Mouse (Mus musculus): ENCODE measurements around the gene P4hb. TPM values are rescaled to one million over a fixed set of nuclear protein-coding genes. Genes with fewer than 3 reads are reported as not detected.
"Not testable (repeated sequence)": the region's sequence is repeated elsewhere in the genome, so short reads cannot be mapped to it uniquely, and the experiment has no call there.

Gene P4hb
- polyA plus RNA-seq, 1 experiment, result 705 TPM

- no peak; the same call in 1 of the 2 replicates for TF ChIP-seq POLR2A (IDR thresholded peaks at IDR 0.05; ENCODE audit: low read depth, low read length)
- TF ChIP-seq CTCF (IDR thresholded peaks at IDR 0.05; ENCODE audit: extremely low read depth, insufficient read length, insufficient replicate concordance, low read depth, low read length), result no peak
- WGBS, result under 1% methylated on average over 88 of the region's 88 CpGs
- H3K4me1 ChIP-seq (ENCODE audit: control insufficient read depth, insufficient read depth, insufficient read length, low read length), result peaks cover 14% of the 10 kb centered on the region; the same call in 1 of the 2 replicates
- H3K4me3 ChIP-seq (ENCODE audit: low read depth, low read length), result peak within 1 kb of the TSS; percentile 95
- H3K27ac ChIP-seq (ENCODE audit: insufficient read depth, low read depth, low read length), result peak within 1 kb of the TSS; percentile 55
- no peaks in the 10 kb centered on the region for H3K27me3 ChIP-seq (ENCODE audit: control insufficient read depth, insufficient read depth, low read length)
- peaks cover 26% of the 10 kb centered on the region for H3K36me3 ChIP-seq (ENCODE audit: control insufficient read depth, insufficient read depth, low read length)
These were observed 25.4 kb upstream of the P4hb start, which contains the start of the genes Alyref and Anapc11 for GRCm38 (mm10) chr11:120598283-120598989. TSS of gene Alyref (minus strand) at chr11:120598365. TSS of gene Anapc11 (plus strand) at chr11:120598421.

DNA sequence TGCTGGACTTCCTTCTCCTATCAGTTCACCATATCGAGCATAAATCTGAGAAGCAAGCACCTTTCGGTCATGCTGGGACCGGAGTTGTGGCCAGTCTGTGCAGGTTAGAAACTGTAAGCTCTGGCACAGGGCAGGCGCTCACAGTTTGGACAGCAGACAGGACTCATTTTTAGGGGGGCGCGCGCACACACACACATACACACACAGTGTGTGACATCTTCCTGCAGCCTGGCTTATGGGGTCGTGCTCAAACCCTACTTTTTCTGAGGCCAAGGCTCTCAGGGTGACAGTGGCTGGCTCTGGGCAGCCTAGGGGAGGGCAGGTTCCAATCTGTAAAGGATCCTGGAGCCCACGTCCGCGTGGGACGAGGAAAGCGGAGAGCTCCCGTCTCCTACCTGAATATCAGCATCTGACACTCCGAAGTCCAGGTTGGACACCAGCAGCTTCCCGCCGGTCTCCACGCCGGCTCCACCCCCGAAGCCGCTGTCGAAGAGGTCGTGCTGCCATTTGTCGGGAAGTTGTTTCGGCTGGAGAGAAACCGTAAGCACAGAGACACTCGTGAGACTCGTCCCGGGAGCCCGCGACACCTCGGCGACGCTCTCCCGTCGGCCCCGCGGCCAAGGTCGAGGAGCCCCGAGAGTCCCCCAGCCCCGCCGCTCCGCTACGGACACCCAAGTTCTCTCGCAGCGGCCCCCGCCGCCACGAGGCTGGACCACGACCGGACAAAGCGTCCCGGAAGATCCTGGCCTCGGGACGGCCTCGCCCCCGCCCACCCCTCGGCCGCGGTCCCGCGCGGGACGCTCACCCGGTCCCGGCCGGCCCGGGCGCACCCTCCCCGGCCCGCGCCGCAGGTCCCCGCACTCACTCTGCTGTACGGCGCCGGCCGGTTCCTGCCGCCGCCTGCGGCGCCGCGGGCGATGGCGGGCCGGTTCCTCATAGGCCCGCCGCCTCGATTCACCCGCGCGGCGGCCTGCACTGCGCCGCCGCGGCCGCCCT, 24.5 kb upstream of the P4hb start:
- H3K27me3 ChIP-seq (ENCODE audit: control insufficient read depth, insufficient read depth, low read length), result no peaks in the 10 kb centered on the region
- peaks cover 14% of the 10 kb centered on the region; the same call in 1 of the 2 replicates for H3K4me1 ChIP-seq (ENCODE audit: control insufficient read depth, insufficient read depth, insufficient read length, low read length)
- H3K27ac ChIP-seq (ENCODE audit: insufficient read depth, low read depth, low read length), result peak overlapping the region; percentile 22; the same call in 1 of the 2 replicates
- TF ChIP-seq CTCF (IDR thresholded peaks at IDR 0.05; ENCODE audit: extremely low read depth, insufficient read length, insufficient replicate concordance, low read depth, low read length) (no peak), POLR2A (IDR thresholded peaks at IDR 0.05; ENCODE audit: low read depth, low read length) (no peak)
- 3% methylated on average over 92 of the region's 99 CpGs for WGBS
- peaks cover 32% of the 10 kb centered on the region for H3K36me3 ChIP-seq (ENCODE audit: control insufficient read depth, insufficient read depth, low read length)
- H3K4me3 ChIP-seq (ENCODE audit: low read depth, low read length), result peak overlapping the region; percentile 95

DNA sequence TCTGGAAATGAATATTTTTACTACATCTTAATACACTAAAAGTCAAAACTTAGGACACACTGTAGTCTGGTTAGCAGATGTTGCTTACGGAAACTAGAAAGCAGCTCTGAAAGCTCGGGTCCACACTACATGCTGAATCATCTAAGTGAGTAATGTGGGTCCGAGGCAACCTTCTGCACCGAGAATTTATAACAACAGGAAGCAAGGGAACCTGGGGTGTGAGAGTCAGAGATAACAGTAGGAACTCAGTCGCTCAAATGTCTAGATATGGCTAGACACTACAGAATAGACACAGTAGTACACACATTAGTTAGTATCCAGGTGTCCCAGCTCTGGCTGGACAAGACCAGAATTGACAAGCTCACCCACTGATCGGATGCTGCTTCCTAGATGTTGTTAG, 15.5 kb upstream of the P4hb start:
- H3K36me3 ChIP-seq (ENCODE audit: control insufficient read depth, insufficient read depth, low read length), result peaks cover 36% of the 10 kb centered on the region
- WGBS, result 83% methylated on average over 6 of the region's 6 CpGs
- H3K4me3 ChIP-seq (ENCODE audit: low read depth, low read length), result no peak overlapping the region
- no peak overlapping the region for H3K27ac ChIP-seq (ENCODE audit: insufficient read depth, low read depth, low read length)
- no peaks in the 10 kb centered on the region for H3K4me1 ChIP-seq (ENCODE audit: control insufficient read depth, insufficient read depth, insufficient read length, low read length)
- TF ChIP-seq POLR2A (IDR thresholded peaks at IDR 0.05; ENCODE audit: low read depth, low read length) (no peak), CTCF (IDR thresholded peaks at IDR 0.05; ENCODE audit: extremely low read depth, insufficient read length, insufficient replicate concordance, low read depth, low read length) (no peak)
- H3K27me3 ChIP-seq (ENCODE audit: control insufficient read depth, insufficient read depth, low read length), result no peaks in the 10 kb centered on the region

DNA sequence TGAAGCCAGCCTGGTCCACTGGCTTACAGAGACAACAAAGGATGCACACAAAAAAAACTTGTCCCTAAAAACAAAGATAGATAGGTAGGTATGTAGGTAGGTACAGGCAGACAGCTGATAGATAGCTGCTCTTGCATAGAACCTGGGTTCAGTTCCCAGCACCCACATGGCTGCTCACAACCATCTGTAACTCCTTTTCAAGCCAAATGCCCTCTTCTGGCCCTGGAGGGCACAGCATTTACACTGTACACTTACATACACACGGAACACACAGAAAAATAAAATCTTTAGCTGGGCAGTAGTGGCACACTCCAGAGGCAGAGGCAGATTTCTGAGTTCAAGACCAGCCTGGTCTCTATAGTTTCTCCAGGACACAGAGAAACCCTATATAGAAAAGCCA, 10.9 kb upstream of the P4hb start:
- TF ChIP-seq CTCF (IDR thresholded peaks at IDR 0.05; ENCODE audit: extremely low read depth, insufficient read length, insufficient replicate concordance, low read depth, low read length) (no peak), POLR2A (IDR thresholded peaks at IDR 0.05; ENCODE audit: low read depth, low read length) (no peak)
- no peaks in the 10 kb centered on the region for H3K27me3 ChIP-seq (ENCODE audit: control insufficient read depth, insufficient read depth, low read length)
- 95% methylated on average over 1 of the region's 1 CpGs for WGBS
- H3K27ac ChIP-seq (ENCODE audit: insufficient read depth, low read depth, low read length), result no peak overlapping the region
- no peak overlapping the region for H3K4me3 ChIP-seq (ENCODE audit: low read depth, low read length)
- H3K36me3 ChIP-seq (ENCODE audit: control insufficient read depth, insufficient read depth, low read length), result peaks cover 24% of the 10 kb centered on the region
- peaks cover 13% of the 10 kb centered on the region for H3K4me1 ChIP-seq (ENCODE audit: control insufficient read depth, insufficient read depth, insufficient read length, low read length)

DNA sequence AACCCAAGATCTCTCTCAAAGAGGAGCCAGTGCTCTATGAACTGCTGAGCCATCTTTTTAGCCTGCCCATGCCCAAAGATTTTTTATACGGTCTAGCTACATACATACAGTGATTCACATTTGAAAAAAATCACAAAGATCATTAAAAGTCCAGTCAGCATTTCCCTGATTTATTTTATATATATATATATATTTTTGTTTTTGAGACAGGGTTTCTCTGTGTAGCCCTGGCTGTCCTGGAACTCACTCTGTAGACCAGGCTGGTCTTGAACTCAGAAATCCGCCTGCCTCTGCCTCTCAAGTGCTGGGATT, 9.9 kb upstream of the P4hb start:
- H3K36me3 ChIP-seq (ENCODE audit: control insufficient read depth, insufficient read depth, low read length), result peaks cover 30% of the 10 kb centered on the region
- H3K4me3 ChIP-seq (ENCODE audit: low read depth, low read length); H3K27me3 ChIP-seq (ENCODE audit: control insufficient read depth, insufficient read depth, low read length); H3K27ac ChIP-seq (ENCODE audit: insufficient read depth, low read depth, low read length): not testable (repeated sequence)
- 92% methylated on average over 2 of the region's 2 CpGs for WGBS
- H3K4me1 ChIP-seq (ENCODE audit: control insufficient read depth, insufficient read depth, insufficient read length, low read length), result peaks cover 23% of the 10 kb centered on the region

DNA sequence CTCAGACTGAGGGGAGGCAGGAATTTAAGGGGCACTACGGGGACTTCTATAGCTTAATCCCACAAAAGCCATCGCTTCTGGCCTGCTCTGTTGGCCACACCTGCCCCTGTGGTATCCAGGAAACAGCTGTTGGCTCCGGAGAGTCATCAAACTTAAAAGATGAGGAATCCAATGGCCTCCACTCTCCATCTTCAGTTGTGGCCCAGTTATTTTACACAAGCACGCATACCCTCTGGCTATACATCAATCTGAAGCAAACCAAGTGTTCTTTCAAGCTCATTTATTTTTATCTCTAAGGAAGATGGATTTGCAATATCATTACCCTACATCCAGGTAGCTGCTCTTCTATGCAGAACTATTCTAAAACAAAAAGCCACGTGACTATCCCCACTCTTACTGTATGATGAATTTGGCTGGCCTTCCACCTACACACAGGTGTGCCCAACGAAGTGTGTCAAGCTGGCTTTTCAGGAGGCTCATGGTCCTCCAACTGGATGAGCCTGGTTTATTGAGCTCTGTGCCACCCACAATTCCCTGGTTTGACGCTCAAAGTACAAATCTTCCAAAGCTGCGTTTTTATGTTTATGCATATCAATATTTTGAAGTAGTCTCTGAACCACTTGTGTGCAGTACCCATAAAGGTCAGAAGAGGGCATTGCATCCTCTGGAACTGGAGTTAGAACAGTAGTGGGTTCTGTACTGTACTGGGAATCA, 9.4 kb upstream of the P4hb start:
- H3K27ac ChIP-seq (ENCODE audit: insufficient read depth, low read depth, low read length), result peak overlapping the region; percentile 73
- peaks cover 35% of the 10 kb centered on the region for H3K36me3 ChIP-seq (ENCODE audit: control insufficient read depth, insufficient read depth, low read length)
- peak overlapping the region; percentile 81 for H3K4me3 ChIP-seq (ENCODE audit: low read depth, low read length)
- H3K4me1 ChIP-seq (ENCODE audit: control insufficient read depth, insufficient read depth, insufficient read length, low read length), result peaks cover 28% of the 10 kb centered on the region
- 48% methylated on average over 8 of the region's 8 CpGs for WGBS
- no peak for TF ChIP-seq POLR2A (IDR thresholded peaks at IDR 0.05; ENCODE audit: low read depth, low read length)
- TF ChIP-seq CTCF (IDR thresholded peaks at IDR 0.05; ENCODE audit: extremely low read depth, insufficient read length, insufficient replicate concordance, low read depth, low read length), result peak; percentile 21; the same call in 1 of the 2 replicates
- H3K27me3 ChIP-seq (ENCODE audit: control insufficient read depth, insufficient read depth, low read length), result no peaks in the 10 kb centered on the region
